Mouse (Mus musculus) c-Kit-positive CD71-positive TER-119-negative erythroid progenitor cells, embryonic 14.5 days (primary cell): ENCODE data around the gene Slc35a3.
"Not testable (repeated sequence)": the region's sequence is repeated elsewhere in the genome, so short reads cannot be mapped to it uniquely, and the experiment has no call there.

Source experiments
- DNase-seq: peaks from one replicate; pipeline ENCODE4 v3.0.0-alpha.2; 2013; ENCODE audit warnings: low read depth

The Slc35a3 gene

GRCm38 (mm10) chr3:116698786-116699185 lies 13.8 kb downstream of the Slc35a3 start:
- no peak for DNase-seq

- DNase-seq: no peak
These were observed 17.0 kb downstream of the Slc35a3 start for GRCm38 (mm10) chr3:116695666-116695985.

- no peak for DNase-seq
These were observed 17.5 kb downstream of the Slc35a3 start for GRCm38 (mm10) chr3:116694955-116695665.

- peak; percentile 87 for DNase-seq
These were observed 18.3 kb downstream of the Slc35a3 start for GRCm38 (mm10) chr3:116694312-116694711.

- DNase-seq: no peak
These were observed 31.5 kb downstream of the Slc35a3 start, which contains the start of gene Gm43191 for GRCm38 (mm10) chr3:116681160-116681559. TSS of gene Gm43191 (minus strand) at chr3:116681260.

GRCm38 (mm10) chr3:116664281-116664680 lies 48.4 kb downstream of the Slc35a3 start:
- not testable (repeated sequence) for DNase-seq

- peak; percentile 90 for DNase-seq
These were observed 50.2 kb downstream of the Slc35a3 start, which contains the start of gene Mfsd14a for GRCm38 (mm10) chr3:116662463-116662863. TSS of gene Mfsd14a (minus strand) at chr3:116662677.

- DNase-seq: no peak
These were observed 50.7 kb downstream of the Slc35a3 start for GRCm38 (mm10) chr3:116661870-116662414.

GRCm38 (mm10) chr3:116661288-116661869 lies 51.3 kb downstream of the Slc35a3 start:
- DNase-seq: no peak

GRCm38 (mm10) chr3:116659856-116660430 lies 52.7 kb downstream of the Slc35a3 start:
- DNase-seq: no peak

- no peak for DNase-seq
These were observed 53.6 kb downstream of the Slc35a3 start for GRCm38 (mm10) chr3:116658928-116659565.

GRCm38 (mm10) chr3:116656184-116656965 lies 56.3 kb downstream of the Slc35a3 start:
- no peak for DNase-seq

GRCm38 (mm10) chr3:116654051-116654450 lies 58.6 kb downstream of the Slc35a3 start:
- DNase-seq: not testable (repeated sequence)

- DNase-seq: no peak
These were observed 59.2 kb downstream of the Slc35a3 start for GRCm38 (mm10) chr3:116653278-116653945.

GRCm38 (mm10) chr3:116652033-116652446 lies 60.6 kb downstream of the Slc35a3 start:
- no peak for DNase-seq

GRCm38 (mm10) chr3:116650698-116651097 lies 61.9 kb downstream of the Slc35a3 start:
- DNase-seq: no peak

- no peak for DNase-seq
These were observed 63.8 kb downstream of the Slc35a3 start for GRCm38 (mm10) chr3:116648805-116649204.

GRCm38 (mm10) chr3:116646387-116646786 lies 66.2 kb downstream of the Slc35a3 start:
- DNase-seq: no peak

GRCm38 (mm10) chr3:116642373-116642772 lies 70.3 kb downstream of the Slc35a3 start:
- no peak for DNase-seq

GRCm38 (mm10) chr3:116641811-116642371 lies 70.7 kb downstream of the Slc35a3 start:
- DNase-seq: no peak

- DNase-seq: no peak
These were observed 72.6 kb downstream of the Slc35a3 start for GRCm38 (mm10) chr3:116640024-116640423.
